Mouse (Mus musculus): ENCODE results near the gene Tbc1d22a. TPM values are rescaled to one million over a fixed set of nuclear protein-coding genes. Genes with fewer than 3 reads are reported as not detected.
"Not testable (repeated sequence)": the region's sequence is repeated elsewhere in the genome, so short reads cannot be mapped to it uniquely, and the experiment has no call there.

Tbc1d22a gene
- polyA plus RNA-seq, 1 experiment: 54.8 TPM

- Histone ChIP-seq H3K27me3 (ENCODE audit: control insufficient read depth, insufficient read depth, low read length) (no peaks in the 10 kb centered on the region), H3K27ac (ENCODE audit: insufficient read depth, low read depth, low read length) (peak overlapping the region; percentile 23)
- WGBS: 37% methylated on average over 3 of the region's 3 CpGs
Measured at GRCm38 (mm10) chr15:86175253-86176050, 38.8 kb upstream of the Tbc1d22a start.

GRCm38 (mm10) chr15:86176166-86176565 is 38.1 kb upstream of the Tbc1d22a start:
- H3K4me1 ChIP-seq (ENCODE audit: control insufficient read depth, insufficient read depth, insufficient read length, low read length): peaks cover 65% of the 10 kb centered on the region
- 64% methylated on average over 10 of the region's 10 CpGs for WGBS
- no peaks in the 10 kb centered on the region for H3K27me3 ChIP-seq (ENCODE audit: control insufficient read depth, insufficient read depth, low read length)
- H3K36me3 ChIP-seq (ENCODE audit: control insufficient read depth, insufficient read depth, low read length): no peaks in the 10 kb centered on the region
- no peak overlapping the region for H3K27ac ChIP-seq (ENCODE audit: insufficient read depth, low read depth, low read length)
- H3K4me3 ChIP-seq (ENCODE audit: low read depth, low read length): no peak overlapping the region
- no peak for TF ChIP-seq CTCF (IDR thresholded peaks at IDR 0.05; ENCODE audit: extremely low read depth, insufficient read length, insufficient replicate concordance, low read depth, low read length)
- no peak for TF ChIP-seq POLR2A (IDR thresholded peaks at IDR 0.05; ENCODE audit: low read depth, low read length)

More at GRCm38 (mm10) chr15:86175253-86176050, 38.8 kb upstream of the Tbc1d22a start:
- Histone ChIP-seq H3K36me3 (ENCODE audit: control insufficient read depth, insufficient read depth, low read length) (no peaks in the 10 kb centered on the region), H3K4me1 (ENCODE audit: control insufficient read depth, insufficient read depth, insufficient read length, low read length) (peaks cover 63% of the 10 kb centered on the region), H3K4me3 (ENCODE audit: low read depth, low read length) (no peak overlapping the region)
- TF ChIP-seq CTCF (IDR thresholded peaks at IDR 0.05; ENCODE audit: extremely low read depth, insufficient read length, insufficient replicate concordance, low read depth, low read length) (no peak), POLR2A (IDR thresholded peaks at IDR 0.05; ENCODE audit: low read depth, low read length) (no peak)

- no peak overlapping the region for H3K4me3 ChIP-seq (ENCODE audit: low read depth, low read length)
- TF ChIP-seq CTCF (IDR thresholded peaks at IDR 0.05; ENCODE audit: extremely low read depth, insufficient read length, insufficient replicate concordance, low read depth, low read length) (no peak), POLR2A (IDR thresholded peaks at IDR 0.05; ENCODE audit: low read depth, low read length) (no peak)
- H3K27ac ChIP-seq (ENCODE audit: insufficient read depth, low read depth, low read length): peak overlapping the region; percentile 28; the same call in 1 of the 2 replicates
- WGBS: 22% methylated on average over 22 of the region's 22 CpGs
- no peaks in the 10 kb centered on the region for H3K27me3 ChIP-seq (ENCODE audit: control insufficient read depth, insufficient read depth, low read length)
- H3K36me3 ChIP-seq (ENCODE audit: control insufficient read depth, insufficient read depth, low read length): no peaks in the 10 kb centered on the region
- peaks cover 71% of the 10 kb centered on the region for H3K4me1 ChIP-seq (ENCODE audit: control insufficient read depth, insufficient read depth, insufficient read length, low read length)
Measured at GRCm38 (mm10) chr15:86176771-86177702, 37.2 kb upstream of the Tbc1d22a start.

- peaks cover 69% of the 10 kb centered on the region for H3K4me1 ChIP-seq (ENCODE audit: control insufficient read depth, insufficient read depth, insufficient read length, low read length)
- 58% methylated on average over 2 of the region's 2 CpGs for WGBS
- not testable (repeated sequence) for H3K36me3 ChIP-seq (ENCODE audit: control insufficient read depth, insufficient read depth, low read length); H3K4me3 ChIP-seq (ENCODE audit: low read depth, low read length); H3K27me3 ChIP-seq (ENCODE audit: control insufficient read depth, insufficient read depth, low read length); H3K27ac ChIP-seq (ENCODE audit: insufficient read depth, low read depth, low read length)
Measured at GRCm38 (mm10) chr15:86177703-86178251, 36.5 kb upstream of the Tbc1d22a start.

- Histone ChIP-seq H3K27ac (ENCODE audit: insufficient read depth, low read depth, low read length) (peak overlapping the region; percentile 19; the same call in 1 of the 2 replicates), H3K27me3 (ENCODE audit: control insufficient read depth, insufficient read depth, low read length) (no peaks in the 10 kb centered on the region), H3K4me1 (ENCODE audit: control insufficient read depth, insufficient read depth, insufficient read length, low read length) (peaks cover 66% of the 10 kb centered on the region), H3K36me3 (ENCODE audit: control insufficient read depth, insufficient read depth, low read length) (no peaks in the 10 kb centered on the region), H3K4me3 (ENCODE audit: low read depth, low read length) (no peak overlapping the region)
- no peak for TF ChIP-seq CTCF (IDR thresholded peaks at IDR 0.05; ENCODE audit: extremely low read depth, insufficient read length, insufficient replicate concordance, low read depth, low read length)
- no peak for TF ChIP-seq POLR2A (IDR thresholded peaks at IDR 0.05; ENCODE audit: low read depth, low read length)
- WGBS: 90% methylated on average over 6 of the region's 6 CpGs
Measured at GRCm38 (mm10) chr15:86178594-86178993, 35.7 kb upstream of the Tbc1d22a start.

- Histone ChIP-seq H3K36me3 (ENCODE audit: control insufficient read depth, insufficient read depth, low read length) (no peaks in the 10 kb centered on the region), H3K27ac (ENCODE audit: insufficient read depth, low read depth, low read length) (peak overlapping the region; percentile 67), H3K27me3 (ENCODE audit: control insufficient read depth, insufficient read depth, low read length) (no peaks in the 10 kb centered on the region), H3K4me3 (ENCODE audit: low read depth, low read length) (no peak overlapping the region), H3K4me1 (ENCODE audit: control insufficient read depth, insufficient read depth, insufficient read length, low read length) (peaks cover 54% of the 10 kb centered on the region)
- 13% methylated on average over 4 of the region's 4 CpGs for WGBS
- TF ChIP-seq POLR2A (IDR thresholded peaks at IDR 0.05; ENCODE audit: low read depth, low read length) (no peak), CTCF (IDR thresholded peaks at IDR 0.05; ENCODE audit: extremely low read depth, insufficient read length, insufficient replicate concordance, low read depth, low read length) (no peak)
Measured at GRCm38 (mm10) chr15:86180427-86180826, 33.8 kb upstream of the Tbc1d22a start.

- 92% methylated on average over 3 of the region's 3 CpGs for WGBS
- H3K4me3 ChIP-seq (ENCODE audit: low read depth, low read length); H3K36me3 ChIP-seq (ENCODE audit: control insufficient read depth, insufficient read depth, low read length); H3K27me3 ChIP-seq (ENCODE audit: control insufficient read depth, insufficient read depth, low read length): not testable (repeated sequence)
- H3K27ac ChIP-seq (ENCODE audit: insufficient read depth, low read depth, low read length): peak overlapping the region; percentile 64
- H3K4me1 ChIP-seq (ENCODE audit: control insufficient read depth, insufficient read depth, insufficient read length, low read length): peaks cover 52% of the 10 kb centered on the region
Measured at GRCm38 (mm10) chr15:86181321-86181720, 32.9 kb upstream of the Tbc1d22a start.
